14 mouse cellular contexts compared by ENCODE assay signal in the genomic region with DNA sequence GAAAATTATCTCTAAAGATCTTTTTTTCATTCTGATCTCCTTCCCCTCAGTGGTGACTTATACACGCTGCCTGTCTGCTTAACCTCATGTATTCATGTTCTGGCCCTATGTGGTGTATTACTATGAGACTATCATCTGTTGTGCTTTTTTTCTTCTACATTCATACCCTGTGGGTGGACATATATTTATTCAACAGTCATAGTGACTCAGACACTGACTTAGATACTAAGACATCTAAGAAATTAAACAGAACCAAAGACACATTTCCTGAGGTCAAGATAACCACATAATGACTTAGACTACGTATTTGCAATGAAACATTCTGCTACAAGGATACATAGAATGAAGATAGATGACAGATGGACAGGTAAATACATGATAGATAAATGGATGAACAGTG.
"Had no signal": no experiment of that assay in that cellular context is flagged by ENCODE, and none has a peak within 500 bp of the region (broad histone marks: within the 10 kb centered on the region; RNA-seq: fewer than 3 reads in every experiment).

No protein-coding gene starts in this region.

- H3K27me3 ChIP-seq: midbrain, embryonic 12.5 days; neural tube, embryonic 12.5 days; stomach, embryonic 15.5 days had no signal

- H3K36me3 ChIP-seq: midbrain, embryonic 10.5 days; midbrain, embryonic 12.5 days; neural tube, embryonic 12.5 days; stomach, embryonic 15.5 days had no signal

- H3K4me1 ChIP-seq: midbrain, embryonic 10.5 days; midbrain, embryonic 12.5 days; neural tube, embryonic 12.5 days; stomach, embryonic 15.5 days had no signal

- ATAC-seq: midbrain, embryonic 16.5 days had no signal

- H3K4me3 ChIP-seq: midbrain, embryonic 10.5 days; midbrain, embryonic 12.5 days; neural tube, embryonic 12.5 days; stomach, embryonic 15.5 days had no signal

- DNase-seq: lung, adult 18-20 months; lung, embryonic 14.5 days; lung, postnatal 10 days; lung, postnatal 4 days; midbrain, embryonic 14.5 days; right cerebral cortex, postnatal 14 days; thymus, adult 2 months; thymus, postnatal 36 days had no signal

- H3K27ac ChIP-seq: midbrain, embryonic 10.5 days; midbrain, embryonic 12.5 days; neural tube, embryonic 12.5 days; stomach, embryonic 15.5 days; stomach, postnatal 0 days had no signal
